Mouse (Mus musculus) forebrain, embryonic 11.5 days (tissue): ENCODE data around the gene Bcas3. TPM values are rescaled to one million over a fixed set of nuclear protein-coding genes. Genes with fewer than 3 reads are reported as not detected.

ENCODE experiments used
- ATAC-seq: fragments of 200-750 bp; cut with Nextera tagmentation; replicated peaks from 2 replicates; pipeline ENCODE4 v1.8.0; 2017; ENCODE audit warnings: moderate TSS enrichment; ENCODE audit not compliant: low FRiP score
- DNase-seq: peaks from one replicate; pipeline ENCODE4 v3.0.0-alpha.2; 2017; ENCODE audit warnings: low spot score
- H3K27ac ChIP-seq: fragments of 300-500 bp; sonication (generic); 2 replicates; pipeline ENCODE4 v1.5.1; 2014; ENCODE audit warnings: low read depth, low read length
- H3K27me3 ChIP-seq: fragments of 300-500 bp; sonication (generic); 2 replicates; pipeline ENCODE4 v1.6.1; 2014; ENCODE audit warnings: mild to moderate bottlenecking, low read length, mixed read lengths; ENCODE audit not compliant: control insufficient read depth, insufficient read depth
- H3K36me3 ChIP-seq: fragments of 300-500 bp; sonication (generic); 2 replicates; pipeline ENCODE4 v1.6.1; 2014; ENCODE audit warnings: mild to moderate bottlenecking, low read length, moderate library complexity, mixed read lengths; ENCODE audit not compliant: control insufficient read depth, insufficient read depth
- H3K4me1 ChIP-seq: fragments of 300-500 bp; sonication (generic); replicated peaks from 2 replicates; pipeline ENCODE4 v1.6.1; 2014; ENCODE audit warnings: low read length, mixed read lengths; ENCODE audit not compliant: control insufficient read depth, insufficient read depth
- H3K4me2 ChIP-seq: fragments of 300-500 bp; sonication (generic); 2 replicates; pipeline ENCODE4 v1.6.1; 2014; ENCODE audit warnings: low read depth, mild to moderate bottlenecking, low read length, moderate library complexity, mixed read lengths; ENCODE audit not compliant: severe bottlenecking
- H3K4me3 ChIP-seq: fragments of 300-500 bp; sonication (generic); 2 replicates; pipeline ENCODE4 v1.5.1; 2014; ENCODE audit warnings: low read depth, low read length
- H3K9ac ChIP-seq: fragments of 300-500 bp; sonication (generic); 2 replicates; pipeline ENCODE4 v1.6.1; 2014; ENCODE audit warnings: low read length
- H3K9me3 ChIP-seq: fragments of 300-500 bp; sonication (generic); 2 replicates; pipeline ENCODE4 v1.6.1; 2016; ENCODE audit warnings: low read length, mixed read lengths; ENCODE audit not compliant: control insufficient read depth
- WGBS: fragments of 180-500 bp; shearing (Covaris S2); extraction: QIAGEN DNeasy Blood & Tissue Kit; methylation state at CpG from one replicate; pipeline ENCODE4 v1.1.7; 2014; 5-methylcytosine and 5-hydroxymethylcytosine counted together
- polyA plus RNA-seq: library from polyadenylated mRNA; unstranded; fragments of >200 nt; fragmentation: Nextera tagmentation; extraction: Ambion mirVana; gene quantifications from 2 replicates; pipeline ENCODE4 v1.2.1, GENCODE M21; 2014

Bcas3 gene
- polyA plus RNA-seq, 1 experiment from 2014 or later: 17.9 TPM

DNA sequence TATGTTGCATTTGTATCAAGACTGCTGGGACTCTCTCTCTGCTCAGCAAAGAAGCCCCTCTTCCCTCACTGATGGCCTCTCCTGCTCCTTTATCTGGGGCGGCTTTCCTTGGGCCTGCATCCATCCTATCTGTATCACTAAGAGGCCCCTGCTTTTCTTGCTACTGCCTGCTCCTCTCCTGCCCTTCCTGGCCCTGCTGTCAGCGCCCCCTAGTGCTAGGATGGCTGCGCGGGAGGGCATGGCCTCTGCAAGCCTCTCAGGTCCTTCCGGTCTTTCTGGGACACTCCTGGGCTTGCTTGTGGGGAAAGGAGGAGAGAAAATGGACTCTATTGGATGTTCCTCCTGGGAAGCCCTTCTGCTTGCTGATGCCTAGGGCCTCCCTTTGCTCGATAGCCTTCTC lies 470.2 kb downstream of the Bcas3 start:
- Histone ChIP-seq H3K4me3 (no peak overlapping the region), H3K9me3 (no peaks in the 10 kb centered on the region), H3K9ac (no peak overlapping the region), H3K36me3 (no peaks in the 10 kb centered on the region), H3K4me1 (no peaks in the 10 kb centered on the region), H3K27me3 (peaks cover 41% of the 10 kb centered on the region), H3K27ac (no peak overlapping the region), H3K4me2 (no peak overlapping the region)
- peak; percentile 91 for DNase-seq
- no peak for ATAC-seq
- WGBS: 9% methylated on average over 6 of the region's 6 CpGs

GRCm38 (mm10) chr11:85823794-85824193 lies 470.8 kb downstream of the Bcas3 start:
- ATAC-seq (no peak), DNase-seq (no peak)
- H3K27me3 ChIP-seq: peaks cover 46% of the 10 kb centered on the region
- no peaks in the 10 kb centered on the region for H3K4me1 ChIP-seq
- H3K36me3 ChIP-seq: no peaks in the 10 kb centered on the region
- H3K9ac ChIP-seq: no peak overlapping the region
- H3K4me2 ChIP-seq: no peak overlapping the region
- H3K9me3 ChIP-seq: no peaks in the 10 kb centered on the region
- WGBS: 80% methylated on average over 4 of the region's 4 CpGs
- H3K4me3 ChIP-seq: no peak overlapping the region
- H3K27ac ChIP-seq: no peak overlapping the region

GRCm38 (mm10) chr11:85825031-85825430 lies 472.1 kb downstream of the Bcas3 start:
- DNase-seq: no peak
- Histone ChIP-seq H3K36me3 (no peaks in the 10 kb centered on the region), H3K4me1 (peaks cover 6% of the 10 kb centered on the region), H3K27ac (no peak overlapping the region), H3K9me3 (no peaks in the 10 kb centered on the region), H3K4me2 (no peak overlapping the region), H3K27me3 (peaks cover 59% of the 10 kb centered on the region), H3K4me3 (no peak overlapping the region), H3K9ac (no peak overlapping the region)
- no peak for ATAC-seq
- 56% methylated on average over 10 of the region's 10 CpGs for WGBS

GRCm38 (mm10) chr11:85825823-85826222 lies 472.9 kb downstream of the Bcas3 start:
- Histone ChIP-seq H3K9me3 (no peaks in the 10 kb centered on the region), H3K4me2 (no peak overlapping the region), H3K36me3 (no peaks in the 10 kb centered on the region), H3K4me3 (no peak overlapping the region), H3K27ac (no peak overlapping the region), H3K9ac (no peak overlapping the region), H3K27me3 (peaks cover 67% of the 10 kb centered on the region), H3K4me1 (peaks cover 8% of the 10 kb centered on the region)
- DNase-seq: no peak
- ATAC-seq: no peak
- WGBS: 85% methylated on average over 7 of the region's 7 CpGs

GRCm38 (mm10) chr11:85827342-85827741 lies 474.4 kb downstream of the Bcas3 start:
- H3K9me3 ChIP-seq: no peaks in the 10 kb centered on the region
- H3K27ac ChIP-seq: no peak overlapping the region
- H3K4me3 ChIP-seq: no peak overlapping the region
- 7% methylated on average over 9 of the region's 9 CpGs for WGBS
- H3K9ac ChIP-seq: no peak overlapping the region
- H3K4me1 ChIP-seq: peaks cover 11% of the 10 kb centered on the region
- H3K4me2 ChIP-seq: no peak overlapping the region
- no peak for DNase-seq
- peaks cover 82% of the 10 kb centered on the region for H3K27me3 ChIP-seq
- H3K36me3 ChIP-seq: no peaks in the 10 kb centered on the region
- ATAC-seq: no peak

- ATAC-seq (no peak), DNase-seq (peak; percentile 70)
- H3K27ac ChIP-seq: no peak overlapping the region
- 5% methylated on average over 38 of the region's 38 CpGs for WGBS
- H3K36me3 ChIP-seq: no peaks in the 10 kb centered on the region
- no peak overlapping the region for H3K4me2 ChIP-seq
- H3K9ac ChIP-seq: no peak overlapping the region
- H3K4me1 ChIP-seq: peaks cover 21% of the 10 kb centered on the region
- no peaks in the 10 kb centered on the region for H3K9me3 ChIP-seq
- no peak overlapping the region for H3K4me3 ChIP-seq
- peaks cover 93% of the 10 kb centered on the region for H3K27me3 ChIP-seq
Measured at GRCm38 (mm10) chr11:85828691-85829519, 475.9 kb downstream of the Bcas3 start.

- ATAC-seq: no peak
- H3K9ac ChIP-seq: peak overlapping the region; percentile 20
- H3K4me2 ChIP-seq: peak overlapping the region; percentile 42
- H3K36me3 ChIP-seq: no peaks in the 10 kb centered on the region
- H3K9me3 ChIP-seq: no peaks in the 10 kb centered on the region
- under 1% methylated on average over 59 of the region's 61 CpGs for WGBS
- peak overlapping the region; percentile 19 for H3K4me3 ChIP-seq
- H3K4me1 ChIP-seq: peaks cover 21% of the 10 kb centered on the region
- H3K27me3 ChIP-seq: peaks cover 94% of the 10 kb centered on the region
- DNase-seq: peak; percentile 66
- no peak overlapping the region for H3K27ac ChIP-seq
Measured at GRCm38 (mm10) chr11:85829520-85830440, 476.8 kb downstream of the Bcas3 start.

GRCm38 (mm10) chr11:85830901-85831341 lies 478.0 kb downstream of the Bcas3 start:
- no peak for ATAC-seq
- Histone ChIP-seq H3K27ac (no peak overlapping the region), H3K9me3 (no peaks in the 10 kb centered on the region), H3K4me3 (no peak overlapping the region), H3K4me1 (peaks cover 21% of the 10 kb centered on the region), H3K9ac (no peak overlapping the region), H3K27me3 (peaks cover 96% of the 10 kb centered on the region), H3K36me3 (no peaks in the 10 kb centered on the region), H3K4me2 (no peak overlapping the region)
- under 1% methylated on average over 17 of the region's 17 CpGs for WGBS
- peak; percentile 71 for DNase-seq
